Mouse (Mus musculus) embryonic facial prominence, embryonic 15.5 days (tissue): Measurements from ENCODE around the gene Gm5890. TPM values are rescaled to one million over a fixed set of nuclear protein-coding genes. Genes with fewer than 3 reads are reported as not detected.
"Not testable (repeated sequence)": the region's sequence is repeated elsewhere in the genome, so short reads cannot be mapped to it uniquely, and the experiment has no call there.

Experiments used
- ATAC-seq: fragments of 200-750 bp; cut with Nextera tagmentation; 2 replicates; pipeline ENCODE4 v1.8.0; 2017; ENCODE audit warnings: low read depth, moderate TSS enrichment; ENCODE audit not compliant: insufficient number of reproducible peaks, low FRiP score, low TSS enrichment
- H3K27ac ChIP-seq: fragments of 300-500 bp; sonication (generic); replicated peaks from 2 replicates; pipeline ENCODE4 v1.5.1; 2015; ENCODE audit warnings: mild to moderate bottlenecking, inconsistent platforms
- H3K27me3 ChIP-seq: fragments of 300-500 bp; sonication (generic); 2 replicates; pipeline ENCODE4 v1.6.1; 2015; ENCODE audit warnings: inconsistent platforms
- H3K36me3 ChIP-seq: fragments of 300-500 bp; sonication (generic); 2 replicates; pipeline ENCODE4 v1.6.1; 2015; ENCODE audit warnings: mild to moderate bottlenecking, inconsistent platforms
- H3K4me1 ChIP-seq: fragments of 300-500 bp; sonication (generic); 2 replicates; pipeline ENCODE4 v1.6.1; 2015; ENCODE audit warnings: inconsistent platforms
- H3K4me2 ChIP-seq: fragments of 300-500 bp; sonication (generic); replicated peaks from 2 replicates; pipeline ENCODE4 v1.6.1; 2015; ENCODE audit warnings: mild to moderate bottlenecking, inconsistent platforms
- H3K4me3 ChIP-seq: fragments of 300-500 bp; sonication (generic); replicated peaks from 2 replicates; pipeline ENCODE4 v1.5.1; 2015; ENCODE audit warnings: mild to moderate bottlenecking, inconsistent platforms
- H3K9ac ChIP-seq: fragments of 300-500 bp; sonication (generic); 2 replicates; pipeline ENCODE4 v1.6.1; 2015; ENCODE audit warnings: inconsistent platforms
- H3K9me3 ChIP-seq: fragments of 300-500 bp; sonication (generic); replicated peaks from 2 replicates; pipeline ENCODE4 v1.6.1; 2016; ENCODE audit warnings: inconsistent platforms
- WGBS: fragments of 180-500 bp; shearing (Covaris S2); methylation state at CpG from one replicate; pipeline ENCODE4 v1.1.7; 2015; 5-methylcytosine and 5-hydroxymethylcytosine counted together
- polyA plus RNA-seq: library from polyadenylated mRNA; unstranded; fragments of >200 nt; fragmentation: Nextera tagmentation; extraction: Ambion mirVana; gene quantifications from 2 replicates; pipeline ENCODE4 v1.2.1, GENCODE M21; 2015

Gm5890 gene
- not detected in 2 replicates for polyA plus RNA-seq

DNA sequence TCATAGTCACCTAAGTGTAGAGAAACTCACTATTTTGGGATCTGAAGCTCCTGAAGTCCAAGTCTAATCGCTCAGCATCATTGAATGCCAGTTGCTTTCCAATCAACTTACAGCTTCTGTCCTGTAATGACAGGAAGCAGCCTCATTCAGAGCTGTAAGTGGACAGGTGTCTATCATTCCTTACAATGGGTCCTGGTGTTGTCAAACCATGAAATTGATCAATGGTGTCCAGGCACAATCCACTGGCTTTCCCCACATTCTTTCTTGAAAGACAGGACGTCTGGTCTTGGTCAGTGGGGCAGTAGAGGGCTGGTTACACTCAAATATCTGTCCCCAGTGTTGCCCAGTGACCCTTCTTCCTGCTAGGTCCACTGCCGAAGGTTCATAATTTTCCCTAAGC, at the start of gene Gm5890:
Gm5890 (minus strand) TSS at position 101 of the 400 bp plus-strand sequence.
- H3K9me3 ChIP-seq, H3K27me3 ChIP-seq, ATAC-seq, H3K4me1 ChIP-seq, H3K4me2 ChIP-seq, H3K9ac ChIP-seq, H3K4me3 ChIP-seq, H3K36me3 ChIP-seq, H3K27ac ChIP-seq: not testable (repeated sequence)
- WGBS, result no CpG with 5 or more reads among the region's 3 CpGs

DNA sequence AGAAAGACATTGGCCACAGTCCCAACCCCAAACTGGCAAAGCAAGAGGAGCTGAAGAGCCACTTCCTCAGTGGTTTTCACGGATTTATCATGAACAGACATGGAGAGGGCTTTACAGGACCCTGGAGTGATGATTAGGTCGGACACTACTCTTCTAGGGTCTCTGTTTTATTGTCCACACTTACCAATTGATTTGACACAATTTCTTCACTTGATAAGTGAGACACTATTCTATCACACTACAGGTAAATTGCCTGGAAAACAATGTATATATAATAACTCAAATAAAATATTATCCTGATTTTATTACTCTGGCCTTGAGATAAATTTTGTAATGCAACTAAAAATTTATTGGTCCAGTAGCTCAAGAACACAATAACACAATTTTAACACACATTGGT, 28.9 kb downstream of the Gm5890 start, which contains the start of gene Gm4498:
Gm4498 (minus strand) TSS at position 101 of the 400 bp plus-strand sequence.
- not testable (repeated sequence) for H3K36me3 ChIP-seq, H3K4me1 ChIP-seq, ATAC-seq, H3K4me2 ChIP-seq, H3K4me3 ChIP-seq, H3K27me3 ChIP-seq, H3K9me3 ChIP-seq, H3K9ac ChIP-seq, H3K27ac ChIP-seq
- WGBS, result no CpG with 5 or more reads among the region's 2 CpGs

Other genes with a start within 250 kb of the Gm5890 start
- not detected in 2 replicates for gene Vmn1r91, start 163.2 kb downstream of the Gm5890 start, polyA plus RNA-seq
- gene Gm16442, start 140.3 kb downstream of the Gm5890 start, polyA plus RNA-seq, result not detected in 2 replicates
- not detected in 2 replicates for gene Vmn1r93, start 123.7 kb downstream of the Gm5890 start, polyA plus RNA-seq
- gene Vmn1r94, start 94.5 kb downstream of the Gm5890 start, polyA plus RNA-seq, result not detected in 2 replicates
- gene Vmn1r95, start 69.1 kb downstream of the Gm5890 start, polyA plus RNA-seq, result not detected in 2 replicates
- not detected in 2 replicates for gene Gm6164, start 57.2 kb downstream of the Gm5890 start, polyA plus RNA-seq
- not detected in 2 replicates for gene Gm4498, start 29.0 kb downstream of the Gm5890 start, polyA plus RNA-seq
- gene Gm4133, start 71.2 kb upstream of the Gm5890 start, polyA plus RNA-seq, result not detected in 2 replicates
- not detected in 2 replicates for gene Gm5728, start 112.6 kb upstream of the Gm5890 start, polyA plus RNA-seq
- not detected in 2 replicates for gene Vmn1r100, start 155.1 kb upstream of the Gm5890 start, polyA plus RNA-seq
- not detected in 2 replicates for gene Vmn1r101, start 179.8 kb upstream of the Gm5890 start, polyA plus RNA-seq
- not detected in 2 replicates for gene Gm10670, start 212.1 kb upstream of the Gm5890 start, polyA plus RNA-seq
- not detected in 2 replicates for gene Vmn1r103, start 247.7 kb upstream of the Gm5890 start, polyA plus RNA-seq